ENCODE assay signal across 11 mouse cellular contexts in the genomic region with DNA sequence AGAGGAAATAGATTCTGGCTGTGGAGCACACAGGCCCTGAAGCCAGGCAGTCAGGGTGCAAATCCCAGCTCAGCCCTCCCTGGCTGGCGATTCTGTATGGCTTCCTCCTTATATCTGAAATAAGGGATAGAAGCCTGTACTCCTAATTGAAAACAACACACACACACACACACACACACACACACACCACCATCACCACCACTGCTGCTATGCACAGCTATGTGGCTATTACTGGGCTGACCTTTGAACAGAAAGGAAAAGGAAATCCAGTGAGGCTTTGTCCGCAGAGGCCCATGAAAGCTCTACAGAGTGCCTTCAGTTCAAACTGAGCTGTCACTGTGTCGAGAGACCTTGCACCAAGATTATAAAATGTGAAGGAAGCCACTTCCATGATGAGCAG.
DNase-seq lines count a peak whose midpoint lies in the region; ATAC-seq and TF ChIP-seq lines count a peak whose summit lies in the region.
"Had no signal": no experiment of that assay in that cellular context is flagged by ENCODE, and none has a peak within 500 bp of the region (broad histone marks: within the 10 kb centered on the region; RNA-seq: fewer than 3 reads in every experiment).

No protein-coding gene starts in this region.

- no peak overlapping the region for H3K4me3 ChIP-seq in heart, embryonic 12.5 days
- H3K4me3 ChIP-seq in cortical plate, adult 2 months (ENCODE audit: insufficient read depth, low read length) = no peak overlapping the region
- H3K4me3 ChIP-seq in hindbrain, postnatal 0 days (ENCODE audit: low read length) = no peak overlapping the region
- H3K4me3 ChIP-seq in liver, postnatal 0 days (ENCODE audit: low read depth, low read length) = no peak overlapping the region
- H3K4me3 ChIP-seq: erythroblast, embryonic 14.5 days had no signal

- WGBS in heart, embryonic 12.5 days = 66% methylated on average over 3 of the region's 3 CpGs
- 47% methylated on average over 3 of the region's 3 CpGs for whole genome bisulfite sequencing in hindbrain, postnatal 0 days
- 49% methylated on average over 3 of the region's 3 CpGs for WGBS in liver, postnatal 0 days (ENCODE audit: insufficient replicate concordance)

- intact Hi-C loops in heart, postnatal 10 days (cut with DNase I) = no loop called here

- no peaks in the 10 kb centered on the region for H3K27me3 ChIP-seq in heart, embryonic 12.5 days (replicated peaks)
- no peaks in the 10 kb centered on the region for H3K27me3 ChIP-seq in hindbrain, postnatal 0 days (ENCODE audit: insufficient read depth, low read length)
- no peaks in the 10 kb centered on the region for H3K27me3 ChIP-seq in liver, postnatal 0 days (ENCODE audit: insufficient read depth, low read length)

- DNase-seq in heart, postnatal 10 days = no peak
- DNase-seq in hindbrain, postnatal 0 days (ENCODE audit: low spot score) = no peak
- DNase-seq in liver, postnatal 0 days = no peak
- DNase-seq in urinary bladder, postnatal 25 days (ENCODE audit: low spot score) = no peak
- DNase-seq: lung, postnatal 10 days; right cerebral cortex, postnatal 4 days had no signal

- no peak for ATAC-seq in heart, embryonic 12.5 days (ENCODE audit: insufficient number of reproducible peaks, low FRiP score)
- ATAC-seq in hindbrain, postnatal 0 days = no peak
- ATAC-seq in liver, postnatal 0 days = no peak
- ATAC-seq in inflammation-experienced regulatory T-cells, adult 6 months = no peak
- no peak for ATAC-seq in CD4-positive, CD25-positive, alpha-beta regulatory T cell, adult 4 months

- 0 out of 2 replicates have a peak, but pooled peaks cover 3% of the 10 kb centered on the region for H3K36me3 ChIP-seq in heart, embryonic 12.5 days
- H3K36me3 ChIP-seq in hindbrain, postnatal 0 days (ENCODE audit: insufficient read depth, low read length) = no peaks in the 10 kb centered on the region
- 0 out of 2 replicates have a peak, but pooled peaks cover 5% of the 10 kb centered on the region for H3K36me3 ChIP-seq in liver, postnatal 0 days (replicated peaks; ENCODE audit: insufficient read depth, low read length)

- no peak for TF ChIP-seq CTCF in cortical plate, adult 2 months (IDR thresholded peaks at IDR 0.05; ENCODE audit: extremely low read depth, insufficient read depth, low read length)
- TF ChIP-seq CTCF in hindbrain, postnatal 0 days (IDR thresholded peaks at IDR 0.05; ENCODE audit: low read depth) = no peak
- TF ChIP-seq CTCF in liver, postnatal 0 days (IDR thresholded peaks at IDR 0.05; ENCODE audit: low read depth) = no peak

- no peak for TF ChIP-seq POLR2A in cortical plate, adult 2 months (IDR thresholded peaks at IDR 0.05; ENCODE audit: extremely low read depth, insufficient read depth, low read length)

- no peak overlapping the region for H3K4me2 ChIP-seq in heart, embryonic 12.5 days
- H3K4me2 ChIP-seq in hindbrain, postnatal 0 days (ENCODE audit: low read depth, low read length) = no peak overlapping the region
- peak overlapping the region; percentile 22; the same call in 1 of the 2 replicates for H3K4me2 ChIP-seq in liver, postnatal 0 days (ENCODE audit: low read depth, low read length)

- H3K9ac ChIP-seq in heart, embryonic 12.5 days = peak overlapping the region; percentile 29; the same call in 1 of the 2 replicates
- H3K9ac ChIP-seq in hindbrain, postnatal 0 days (replicated peaks; ENCODE audit: low read length) = no peak overlapping the region; the same call in 1 of the 2 replicates
- H3K9ac ChIP-seq in liver, postnatal 0 days (replicated peaks) = 0 out of 2 replicates have a peak overlapping the region, but pooled peaks have one; percentile 18

- no peaks in the 10 kb centered on the region for H3K9me3 ChIP-seq in heart, embryonic 12.5 days (replicated peaks)
- H3K9me3 ChIP-seq in hindbrain, postnatal 0 days (ENCODE audit: low read length) = no peaks in the 10 kb centered on the region
- H3K9me3 ChIP-seq in liver, postnatal 0 days (ENCODE audit: low read length) = no peaks in the 10 kb centered on the region

- TF ChIP-seq EP300 in liver, postnatal 0 days (IDR thresholded peaks at IDR 0.05; ENCODE audit: low read depth) = no peak

- peaks cover 97% of the 10 kb centered on the region for H3K4me1 ChIP-seq in heart, embryonic 12.5 days (replicated peaks)
- H3K4me1 ChIP-seq in cortical plate, adult 2 months (ENCODE audit: control insufficient read depth, insufficient read depth, low read length) = peaks cover 22% of the 10 kb centered on the region
- peaks cover 65% of the 10 kb centered on the region for H3K4me1 ChIP-seq in hindbrain, postnatal 0 days (ENCODE audit: insufficient read depth, low read length)
- H3K4me1 ChIP-seq in liver, postnatal 0 days (ENCODE audit: insufficient read depth) = peaks cover 85% of the 10 kb centered on the region

- peak overlapping the region; percentile 8; the same call in 1 of the 2 replicates for H3K27ac ChIP-seq in heart, embryonic 12.5 days (ENCODE audit: poor library complexity, severe bottlenecking)
- 0 out of 2 replicates have a peak overlapping the region, but pooled peaks have one; percentile 7 for H3K27ac ChIP-seq in cortical plate, adult 2 months (ENCODE audit: insufficient read depth, low read length)
- H3K27ac ChIP-seq in hindbrain, postnatal 0 days = peak overlapping the region; percentile 54; the same call in 1 of the 2 replicates
- peak overlapping the region; percentile 77 for H3K27ac ChIP-seq in liver, postnatal 0 days (ENCODE audit: low read depth)

Comparison
In these comparisons a context has a peak if more than half of its experiments do, and no peak if none do; other contexts are left out.
1. H3K27ac ChIP-seq: peak in every context shown above with its lines; median percentile 77 in liver, postnatal 0 days; 54 in hindbrain, postnatal 0 days; 8 in heart, embryonic 12.5 days; 7 in cortical plate, adult 2 months.